Mouse (Mus musculus): ENCODE results near the gene Lefty1. TPM values are rescaled to one million over a fixed set of nuclear protein-coding genes. Genes with fewer than 3 reads are reported as not detected.
"Not testable (repeated sequence)": the region's sequence is repeated elsewhere in the genome, so short reads cannot be mapped to it uniquely, and the experiment has no call there.

The Lefty1 gene
- total RNA-seq (2021) = under 1 TPM in 1 of 2 experiments, not detected in 1; 0.25 TPM
- long read RNA-seq, experiment 1 = 0 reads
- long read RNA-seq, experiment 2 = 0 reads

- intact Hi-C loops (cut with DNase I) = no loop called here
- DNase-seq = no peak
These were observed at the start of gene Lefty1 for GRCm38 (mm10) chr1:180934467-180935419. Gene Lefty1 (plus strand): TSS chr1:180935022.

GRCm38 (mm10) chr1:180888556-180889042 lies 46.2 kb upstream of the Lefty1 start:
- peak; percentile 76 to 88 for DNase-seq
- intact Hi-C loops (cut with DNase I) = no loop called here

- no peak for DNase-seq
- intact Hi-C loops (cut with DNase I) = no loop called here
These were observed 45.6 kb upstream of the Lefty1 start for GRCm38 (mm10) chr1:180889172-180889571.

DNA sequence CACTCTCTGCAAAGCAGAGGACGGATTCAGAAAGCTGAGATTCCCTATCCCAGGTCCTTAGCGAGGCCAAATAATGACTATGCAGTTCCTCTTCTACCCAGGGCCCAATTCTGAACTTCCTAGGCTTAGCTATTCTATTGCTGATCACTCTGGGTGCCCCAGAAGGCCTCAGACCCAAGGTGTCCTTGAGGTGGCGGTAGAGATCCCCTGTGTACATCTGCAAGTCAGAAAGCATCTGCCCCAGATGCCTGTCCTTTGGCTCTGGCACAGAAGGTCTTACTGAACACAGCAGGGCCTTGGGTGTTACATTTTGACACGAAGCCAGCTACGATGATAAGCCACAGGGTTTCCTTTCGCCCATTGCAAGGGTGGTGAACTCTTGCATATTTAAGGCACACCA lies 45.0 kb upstream of the Lefty1 start:
- no peak for DNase-seq
- intact Hi-C loops (cut with DNase I) = no loop called here

- DNase-seq = no peak
- intact Hi-C loops (cut with DNase I) = no loop called here
These were observed 42.0 kb upstream of the Lefty1 start, which contains the start of gene Lefty2 for GRCm38 (mm10) chr1:180892808-180893207. Gene Lefty2 (plus strand): TSS chr1:180893108.

DNA sequence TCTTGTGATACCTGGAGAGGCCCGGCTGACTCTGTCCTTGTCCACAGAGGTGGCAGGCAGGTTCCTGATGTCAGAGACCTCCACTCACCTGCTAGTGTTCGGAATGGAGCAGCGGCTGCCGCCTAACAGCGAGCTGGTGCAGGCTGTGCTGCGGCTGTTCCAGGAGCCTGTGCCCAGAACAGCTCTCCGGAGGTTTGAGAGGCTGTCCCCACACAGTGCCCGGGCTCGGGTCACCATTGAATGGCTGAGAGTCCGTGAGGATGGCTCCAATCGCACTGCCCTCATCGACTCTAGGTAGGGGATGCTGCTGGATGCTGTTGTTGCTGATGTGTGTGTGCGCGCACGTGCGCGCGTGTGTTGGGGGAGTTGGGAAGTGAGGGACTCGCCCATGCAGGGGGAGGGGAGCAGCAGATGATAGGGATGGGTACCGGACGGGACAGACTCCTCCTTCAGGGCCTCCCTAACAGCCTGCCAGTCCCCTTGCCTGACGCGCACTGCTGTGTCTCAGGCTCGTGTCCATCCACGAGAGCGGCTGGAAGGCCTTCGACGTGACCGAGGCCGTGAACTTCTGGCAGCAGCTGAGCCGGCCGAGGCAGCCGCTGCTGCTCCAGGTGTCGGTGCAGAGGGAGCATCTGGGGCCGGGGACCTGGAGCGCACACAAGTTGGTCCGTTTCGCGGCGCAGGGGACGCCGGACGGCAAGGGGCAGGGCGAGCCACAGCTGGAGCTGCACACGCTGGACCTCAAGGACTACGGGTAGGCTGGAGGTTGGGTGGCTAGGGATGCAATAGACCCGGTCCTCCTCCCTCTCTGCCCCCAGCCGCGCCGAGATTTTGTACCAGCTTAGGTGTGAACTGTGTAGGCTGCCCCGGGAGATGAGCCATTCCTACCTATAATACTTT lies 40.5 kb upstream of the Lefty1 start:
- intact Hi-C loops (cut with DNase I); DNase-seq: not testable (repeated sequence)

DNA sequence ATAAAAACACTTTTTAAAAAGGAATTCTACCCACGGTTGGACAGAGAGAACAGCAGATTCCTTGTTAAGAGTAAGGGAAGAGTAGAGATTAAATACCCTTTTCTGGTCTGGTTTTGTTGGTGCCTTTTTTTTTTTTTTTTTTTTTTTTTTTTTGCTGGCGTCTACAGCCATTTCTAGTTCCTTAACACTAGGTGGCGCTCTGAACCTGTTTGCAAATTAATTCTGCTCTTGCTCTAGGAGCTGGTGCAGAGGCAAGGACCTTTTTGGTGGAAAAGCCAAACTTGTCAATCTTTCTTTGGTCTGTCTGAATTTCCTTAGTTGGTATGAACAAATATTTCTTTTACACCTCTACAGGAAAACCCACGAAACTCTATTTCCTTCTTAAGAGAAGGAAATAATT lies 33.7 kb upstream of the Lefty1 start:
- intact Hi-C loops (cut with DNase I) = loop anchor here (1.0 kb wide), 1 partner anchor 73 kb away; no protein-coding TSS in a partner anchor
- DNase-seq = no peak

GRCm38 (mm10) chr1:180902915-180903314 lies 31.9 kb upstream of the Lefty1 start:
- intact Hi-C loops (cut with DNase I) = no loop called here
- no peak for DNase-seq

DNA sequence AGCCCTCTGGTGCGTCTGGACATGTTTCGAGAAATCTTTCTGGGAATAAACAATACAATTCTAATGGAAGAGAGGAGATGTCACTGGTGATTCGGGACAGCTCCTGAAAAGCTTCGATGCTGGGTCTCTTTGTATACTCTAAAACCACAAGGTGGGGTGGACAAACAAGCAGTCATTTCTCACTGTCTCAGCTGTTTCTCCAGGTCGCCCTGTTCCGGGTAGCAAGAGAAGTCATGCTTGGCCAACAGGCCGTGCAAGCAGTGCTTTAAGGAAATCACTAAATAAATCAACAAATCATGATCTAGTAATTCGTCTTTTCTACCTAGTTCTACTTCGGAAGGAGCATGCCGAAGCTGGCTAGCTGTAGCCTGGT lies 31.2 kb upstream of the Lefty1 start:
- no peak for DNase-seq
- intact Hi-C loops (cut with DNase I) = no loop called here

DNA sequence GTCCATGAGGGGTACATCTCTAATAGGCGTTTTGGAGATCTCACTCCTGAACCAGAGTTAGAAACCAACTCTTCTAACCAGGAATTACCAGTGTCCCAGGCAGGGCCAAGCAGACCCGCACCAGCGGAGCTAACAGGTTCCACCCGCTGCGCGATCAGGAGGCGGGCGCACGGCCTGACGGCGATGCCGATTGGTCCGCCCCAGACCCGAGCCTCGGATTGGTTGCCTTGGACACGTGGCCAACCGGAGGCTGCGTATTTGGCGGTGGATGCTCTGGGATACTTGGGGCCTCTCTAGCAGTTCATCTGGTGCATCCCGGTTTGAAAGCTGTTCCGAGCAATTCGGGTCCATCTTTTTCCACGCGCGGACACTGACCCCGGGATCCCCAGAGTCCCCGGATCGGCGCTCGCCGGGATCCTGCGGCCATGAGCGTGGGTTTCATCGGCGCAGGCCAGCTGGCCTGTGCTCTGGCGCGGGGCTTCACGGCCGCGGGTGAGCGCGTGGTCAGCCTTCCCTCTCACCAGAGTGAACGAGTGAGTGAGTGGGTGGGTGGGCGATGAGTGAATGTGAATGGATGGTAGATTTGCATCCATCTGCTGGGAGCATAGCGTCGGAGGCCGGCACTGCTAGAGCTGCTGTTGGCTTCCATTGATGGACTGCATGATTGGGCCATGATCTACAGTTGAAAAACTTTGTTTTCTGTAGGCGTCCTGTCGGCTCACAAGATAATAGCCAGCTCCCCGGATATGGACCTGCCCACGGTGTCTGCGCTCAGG lies 30.6 kb upstream of the Lefty1 start, which contains the start of gene Pycr2:
Gene Pycr2 (plus strand): TSS at position 255 of the 776 bp plus-strand sequence.
- intact Hi-C loops (cut with DNase I) = no loop called here

DNA sequence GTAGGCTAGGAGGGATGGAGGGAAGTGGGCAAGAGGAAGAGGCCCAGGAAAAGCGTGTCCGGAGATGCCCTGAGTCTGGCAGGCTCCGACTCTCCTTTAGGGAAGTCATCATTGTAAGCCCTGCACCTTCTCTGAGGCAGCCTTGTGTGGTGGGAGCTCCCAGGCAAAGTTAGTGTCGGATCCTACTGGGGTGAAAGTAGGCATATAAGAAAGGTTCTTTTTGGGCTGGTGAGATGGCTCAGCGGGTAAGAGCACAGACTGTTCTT lies 30.1 kb upstream of the Lefty1 start:
- no peak for DNase-seq
- intact Hi-C loops (cut with DNase I) = no loop called here

More for the DNA sequence above, 30.6 kb upstream of the Lefty1 start, which contains the start of gene Pycr2:
- DNase-seq = peak; percentile 90 to 92

GRCm38 (mm10) chr1:180905307-180905706 lies 29.5 kb upstream of the Lefty1 start:
- intact Hi-C loops (cut with DNase I) = no loop called here
- no peak for DNase-seq

DNA sequence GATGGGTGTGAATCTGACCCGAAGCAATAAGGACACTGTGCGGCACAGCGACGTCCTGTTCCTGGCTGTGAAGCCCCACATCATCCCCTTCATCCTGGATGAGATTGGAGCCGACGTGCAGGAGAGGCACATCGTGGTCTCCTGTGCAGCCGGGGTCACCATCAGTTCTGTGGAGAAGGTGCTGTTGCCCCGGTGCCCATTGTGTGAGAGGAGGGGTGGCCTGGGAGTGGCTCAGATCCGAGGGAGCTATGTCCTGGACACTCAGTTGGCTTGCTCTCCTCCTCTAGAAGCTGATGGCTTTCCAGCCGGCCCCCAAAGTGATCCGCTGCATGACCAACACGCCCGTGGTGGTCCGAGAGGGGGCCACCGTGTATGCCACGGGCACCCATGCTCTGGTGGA lies 28.9 kb upstream of the Lefty1 start:
- intact Hi-C loops (cut with DNase I) = no loop called here

GRCm38 (mm10) chr1:180906461-180907147 lies 28.2 kb upstream of the Lefty1 start:
- intact Hi-C loops (cut with DNase I) = no loop called here
- DNase-seq = no peak

More for the DNA sequence above, 28.9 kb upstream of the Lefty1 start:
- DNase-seq = no peak

- DNase-seq = no peak
- intact Hi-C loops (cut with DNase I) = no loop called here
These were observed 23.7 kb upstream of the Lefty1 start for GRCm38 (mm10) chr1:180911138-180911537.

- DNase-seq = no peak
- intact Hi-C loops (cut with DNase I) = no loop called here
These were observed 23.1 kb upstream of the Lefty1 start for GRCm38 (mm10) chr1:180911653-180912287.

- no peak for DNase-seq
- intact Hi-C loops (cut with DNase I) = no loop called here
These were observed 22.0 kb upstream of the Lefty1 start for GRCm38 (mm10) chr1:180912792-180913191.

DNA sequence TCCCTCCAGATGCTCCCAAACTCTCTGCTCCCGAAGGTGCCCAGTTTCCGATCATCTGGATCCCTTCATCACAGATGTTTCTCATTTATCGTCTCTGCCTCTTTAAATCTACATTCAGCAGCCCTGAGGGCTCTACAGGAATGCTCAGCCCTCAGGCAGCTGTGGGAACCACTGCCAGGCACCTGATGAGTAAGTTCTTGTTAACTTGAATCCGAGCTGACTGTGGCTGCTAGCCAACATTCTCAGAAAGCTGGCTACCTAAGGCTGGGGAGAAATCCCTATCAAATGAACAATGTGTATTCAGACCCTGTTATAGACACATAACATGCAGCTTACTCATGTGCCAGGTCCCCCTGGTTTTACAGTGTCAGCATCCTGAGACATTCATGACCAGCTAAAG lies 21.0 kb upstream of the Lefty1 start:
- intact Hi-C loops (cut with DNase I) = no loop called here
- DNase-seq = no peak

- intact Hi-C loops (cut with DNase I) = no loop called here
- no peak for DNase-seq
These were observed 18.4 kb upstream of the Lefty1 start for GRCm38 (mm10) chr1:180916425-180916824.

Data from gastrocnemius, postnatal 36 days (tissue).